Mouse (Mus musculus): ENCODE measurements around the gene Fanca.

- TF ChIP-seq CTCF (IDR thresholded peaks at IDR 0.05; ENCODE audit: low read depth, low read length), result no peak
- TF ChIP-seq EP300 (IDR thresholded peaks at IDR 0.05; ENCODE audit: insufficient read depth, low read depth, low read length), result no peak
- no peak for TF ChIP-seq POLR2A (IDR thresholded peaks at IDR 0.05; ENCODE audit: insufficient read depth, low read length)
Observed at GRCm38 (mm10) chr8:123333864-123334263, 15.5 kb upstream of the Fanca start.

Measured in ES-Bruce4 (cell line).